Mouse (Mus musculus): ENCODE results near the gene Pitpnc1. TPM values are rescaled to one million over a fixed set of nuclear protein-coding genes. Genes with fewer than 3 reads are reported as not detected.

Gene Pitpnc1
- polyA plus RNA-seq, 1 experiment from 2014 or later, result 9.7 TPM

- ATAC-seq, result no peak
- Histone ChIP-seq H3K4me1 (no peaks in the 10 kb centered on the region), H3K4me3 (no peak overlapping the region), H3K4me2 (no peak overlapping the region), H3K9ac (no peak overlapping the region), H3K27ac (no peak overlapping the region), H3K9me3 (replicated peaks) (no peaks in the 10 kb centered on the region), H3K36me3 (peaks cover 18% of the 10 kb centered on the region), H3K27me3 (replicated peaks) (no peaks in the 10 kb centered on the region)
- 94% methylated on average over 1 of the region's 1 CpGs for WGBS (ENCODE audit: insufficient replicate concordance)
Measured at GRCm38 (mm10) chr11:107226431-107226830, 244.1 kb downstream of the Pitpnc1 start.

GRCm38 (mm10) chr11:107226013-107226412, 244.5 kb downstream of the Pitpnc1 start:
- no peak for ATAC-seq
- Histone ChIP-seq H3K27me3 (replicated peaks) (no peaks in the 10 kb centered on the region), H3K36me3 (peaks cover 17% of the 10 kb centered on the region), H3K4me2 (no peak overlapping the region), H3K4me1 (no peaks in the 10 kb centered on the region), H3K27ac (no peak overlapping the region), H3K9me3 (replicated peaks) (no peaks in the 10 kb centered on the region), H3K4me3 (no peak overlapping the region), H3K9ac (no peak overlapping the region)
- 73% methylated on average over 10 of the region's 10 CpGs for WGBS (ENCODE audit: insufficient replicate concordance)

- no peaks in the 10 kb centered on the region for H3K4me1 ChIP-seq
- 80% methylated on average over 5 of the region's 5 CpGs for WGBS (ENCODE audit: insufficient replicate concordance)
- H3K4me2 ChIP-seq, result no peak overlapping the region
- ATAC-seq, result no peak
- H3K4me3 ChIP-seq, result no peak overlapping the region
- no peak overlapping the region for H3K9ac ChIP-seq
- H3K27me3 ChIP-seq (replicated peaks), result no peaks in the 10 kb centered on the region
- H3K27ac ChIP-seq, result no peak overlapping the region
- peaks cover 17% of the 10 kb centered on the region for H3K36me3 ChIP-seq
- no peaks in the 10 kb centered on the region for H3K9me3 ChIP-seq (replicated peaks)
Measured at GRCm38 (mm10) chr11:107225301-107225700, 245.2 kb downstream of the Pitpnc1 start.

- WGBS (ENCODE audit: insufficient replicate concordance), result 71% methylated on average over 8 of the region's 8 CpGs
- Histone ChIP-seq H3K9ac (no peak overlapping the region), H3K9me3 (replicated peaks) (no peaks in the 10 kb centered on the region), H3K4me2 (no peak overlapping the region), H3K4me3 (no peak overlapping the region), H3K36me3 (peaks cover 12% of the 10 kb centered on the region), H3K27ac (no peak overlapping the region), H3K27me3 (replicated peaks) (no peaks in the 10 kb centered on the region), H3K4me1 (no peaks in the 10 kb centered on the region)
- no peak for ATAC-seq
Measured at GRCm38 (mm10) chr11:107223667-107224214, 246.8 kb downstream of the Pitpnc1 start.

- H3K4me1 ChIP-seq, result no peaks in the 10 kb centered on the region
- H3K27ac ChIP-seq, result no peak overlapping the region
- ATAC-seq, result no peak
- no peaks in the 10 kb centered on the region for H3K27me3 ChIP-seq (replicated peaks)
- H3K9ac ChIP-seq, result no peak overlapping the region
- WGBS (ENCODE audit: insufficient replicate concordance), result 56% methylated on average over 1 of the region's 1 CpGs
- H3K4me3 ChIP-seq, result no peak overlapping the region
- peaks cover 6% of the 10 kb centered on the region for H3K36me3 ChIP-seq
- no peaks in the 10 kb centered on the region for H3K9me3 ChIP-seq (replicated peaks)
- no peak overlapping the region for H3K4me2 ChIP-seq
Measured at GRCm38 (mm10) chr11:107223169-107223561, 247.3 kb downstream of the Pitpnc1 start.

- WGBS (ENCODE audit: insufficient replicate concordance), result 72% methylated on average over 12 of the region's 12 CpGs
- Histone ChIP-seq H3K9me3 (replicated peaks) (no peaks in the 10 kb centered on the region), H3K36me3 (peaks cover under 1% of the 10 kb centered on the region; the same call in 1 of the 2 replicates), H3K9ac (no peak overlapping the region), H3K4me3 (no peak overlapping the region), H3K27ac (no peak overlapping the region), H3K27me3 (replicated peaks) (no peaks in the 10 kb centered on the region), H3K4me1 (no peaks in the 10 kb centered on the region), H3K4me2 (no peak overlapping the region)
- no peak for ATAC-seq
Measured at GRCm38 (mm10) chr11:107222531-107223168, 247.8 kb downstream of the Pitpnc1 start.

- Histone ChIP-seq H3K27me3 (replicated peaks) (no peaks in the 10 kb centered on the region), H3K4me3 (no peak overlapping the region), H3K9me3 (replicated peaks) (no peaks in the 10 kb centered on the region), H3K9ac (no peak overlapping the region), H3K36me3 (peaks cover 20% of the 10 kb centered on the region), H3K4me1 (no peaks in the 10 kb centered on the region), H3K4me2 (no peak overlapping the region), H3K27ac (no peak overlapping the region)
- 73% methylated on average over 9 of the region's 9 CpGs for WGBS (ENCODE audit: insufficient replicate concordance)
- no peak for ATAC-seq
Measured at GRCm38 (mm10) chr11:107215111-107215510, 255.4 kb downstream of the Pitpnc1 start.

GRCm38 (mm10) chr11:107213745-107214144, 256.8 kb downstream of the Pitpnc1 start:
- no peaks in the 10 kb centered on the region for H3K27me3 ChIP-seq (replicated peaks)
- ATAC-seq, result no peak
- H3K4me3 ChIP-seq, result no peak overlapping the region
- peaks cover 20% of the 10 kb centered on the region for H3K36me3 ChIP-seq
- WGBS (ENCODE audit: insufficient replicate concordance), result 71% methylated on average over 5 of the region's 5 CpGs
- H3K9ac ChIP-seq, result no peak overlapping the region
- H3K9me3 ChIP-seq (replicated peaks), result no peaks in the 10 kb centered on the region
- H3K4me2 ChIP-seq, result no peak overlapping the region
- H3K4me1 ChIP-seq, result no peaks in the 10 kb centered on the region
- H3K27ac ChIP-seq, result no peak overlapping the region

- ATAC-seq, result no peak
- 86% methylated on average over 13 of the region's 13 CpGs for WGBS (ENCODE audit: insufficient replicate concordance)
- H3K27ac ChIP-seq, result no peak overlapping the region
Measured at GRCm38 (mm10) chr11:107209818-107210217, 260.7 kb downstream of the Pitpnc1 start.

GRCm38 (mm10) chr11:107201773-107202172, 268.7 kb downstream of the Pitpnc1 start:
- Histone ChIP-seq H3K9me3 (replicated peaks) (0 out of 2 replicates have a peak, but pooled peaks cover 3% of the 10 kb centered on the region), H3K4me2 (no peak overlapping the region), H3K4me1 (peaks cover 7% of the 10 kb centered on the region), H3K27me3 (replicated peaks) (no peaks in the 10 kb centered on the region), H3K9ac (no peak overlapping the region), H3K4me3 (no peak overlapping the region), H3K27ac (no peak overlapping the region), H3K36me3 (no peaks in the 10 kb centered on the region)
- ATAC-seq, result no peak
- WGBS (ENCODE audit: insufficient replicate concordance), result 74% methylated on average over 11 of the region's 11 CpGs

More at GRCm38 (mm10) chr11:107209818-107210217, 260.7 kb downstream of the Pitpnc1 start:
- Histone ChIP-seq H3K4me3 (no peak overlapping the region), H3K27me3 (replicated peaks) (no peaks in the 10 kb centered on the region), H3K36me3 (0 out of 2 replicates have a peak, but pooled peaks cover 6% of the 10 kb centered on the region), H3K4me2 (no peak overlapping the region), H3K4me1 (peaks cover 9% of the 10 kb centered on the region), H3K9me3 (replicated peaks) (no peaks in the 10 kb centered on the region), H3K9ac (no peak overlapping the region)

GRCm38 (mm10) chr11:107199281-107199680, 271.2 kb downstream of the Pitpnc1 start:
- H3K27ac ChIP-seq, result no peak overlapping the region
- H3K4me3 ChIP-seq, result no peak overlapping the region
- H3K4me1 ChIP-seq, result no peaks in the 10 kb centered on the region
- no peak overlapping the region for H3K4me2 ChIP-seq
- 66% methylated on average over 5 of the region's 5 CpGs for whole genome bisulfite sequencing (ENCODE audit: insufficient replicate concordance)
- 0 out of 2 replicates have a peak, but pooled peaks cover 3% of the 10 kb centered on the region for H3K9me3 ChIP-seq (replicated peaks)
- no peak overlapping the region for H3K9ac ChIP-seq
- H3K27me3 ChIP-seq (replicated peaks), result no peaks in the 10 kb centered on the region
- H3K36me3 ChIP-seq, result no peaks in the 10 kb centered on the region
- no peak for ATAC-seq

- H3K27ac ChIP-seq, result no peak overlapping the region
- 64% methylated on average over 2 of the region's 2 CpGs for WGBS (ENCODE audit: insufficient replicate concordance)
Measured at GRCm38 (mm10) chr11:107195334-107195733, 275.2 kb downstream of the Pitpnc1 start.

More at GRCm38 (mm10) chr11:107195334-107195733, 275.2 kb downstream of the Pitpnc1 start:
- Histone ChIP-seq H3K27me3 (replicated peaks) (no peaks in the 10 kb centered on the region), H3K4me3 (no peak overlapping the region), H3K9me3 (replicated peaks) (0 out of 2 replicates have a peak, but pooled peaks cover 2% of the 10 kb centered on the region), H3K4me2 (no peak overlapping the region), H3K4me1 (no peaks in the 10 kb centered on the region), H3K36me3 (no peaks in the 10 kb centered on the region), H3K9ac (no peak overlapping the region)
- no peak for ATAC-seq
